Mouse (Mus musculus) heart, adult 2 months (tissue): ENCODE results near the gene Pkn1. TPM values are rescaled to one million over a fixed set of nuclear protein-coding genes. Genes with fewer than 3 reads are reported as not detected.

Experiments used
- DNase-seq, 2 experiments: peaks; one replicate each; pipeline ENCODE4 v3.0.0; 2021
- H3K27ac ChIP-seq: fragments of 200-600 bp; 2 replicates; pipeline ENCODE4 v1.8.1; 2022
- H3K27me3 ChIP-seq: fragments of 200-500 bp; 2 replicates; pipeline ENCODE4 v1.6.1; 2012; ENCODE audit warnings: mild to moderate bottlenecking, low read length, inconsistent platforms, mixed read lengths; ENCODE audit not compliant: control insufficient read depth, insufficient read depth
- H3K36me3 ChIP-seq: fragments of 200-500 bp; 2 replicates; pipeline ENCODE4 v1.6.1; 2012; ENCODE audit warnings: low read length, inconsistent platforms; ENCODE audit not compliant: control insufficient read depth, insufficient read depth
- H3K4me1 ChIP-seq: fragments of 200-500 bp; 2 replicates; pipeline ENCODE4 v1.6.1; 2011; ENCODE audit warnings: low read length; ENCODE audit not compliant: control insufficient read depth, insufficient read depth
- H3K4me3 ChIP-seq: fragments of 200-600 bp; 2 replicates; pipeline ENCODE4 v1.8.1; 2022
- H3K79me2 ChIP-seq: fragments of 200-500 bp; replicated peaks from 2 replicates; pipeline ENCODE4 v1.6.1; 2012; ENCODE audit warnings: mild to moderate bottlenecking, inconsistent platforms, low read length, moderate library complexity, mixed read lengths; ENCODE audit not compliant: control insufficient read depth, insufficient read depth
- H3K9ac ChIP-seq: fragments of 200-500 bp; 2 replicates; pipeline ENCODE4 v1.6.1; 2012; ENCODE audit warnings: low read depth, mild to moderate bottlenecking, control low read depth, inconsistent platforms, low read length, mixed read lengths
- CTCF ChIP-seq: fragments of 200-600 bp; IDR thresholded peaks from 2 replicates; pipeline ENCODE4 v1.8.1; 2022; ENCODE audit warnings: antibody characterized with exemption, mild to moderate bottlenecking, moderate library complexity
- EP300 ChIP-seq: fragments of 200-500 bp; IDR thresholded peaks from 2 replicates; pipeline ENCODE4 v1.6.1; 2011; ENCODE audit warnings: low read depth, low read length, control low read depth; ENCODE audit not compliant: insufficient read depth
- POLR2A ChIP-seq: fragments of 200-500 bp; IDR thresholded peaks from 2 replicates; pipeline ENCODE4 v1.6.1; 2011; ENCODE audit warnings: mild to moderate bottlenecking, low read depth, low read length, control low read depth; ENCODE audit not compliant: insufficient read depth
- WGBS: fragments of 180-500 bp; shearing (Covaris S2); methylation state at CpG from one replicate; pipeline ENCODE4 v1.1.7; 2018; 5-methylcytosine and 5-hydroxymethylcytosine counted together
- intact Hi-C: fragments of 180-260 bp; cut with DNase I; formaldehyde crosslinking; loops from one replicate; pipeline ENCODE4 v1.15.1; 2025
- polyA plus RNA-seq: library from polyadenylated mRNA; depleted of rRNA; stranded (reverse); fragments of >200 nt; gene quantifications from 2 replicates; pipeline ENCODE4 v1.2.3, GENCODE M21; 2012
- total RNA-seq, 2 experiments: library from RNA; stranded (reverse); gene quantifications; 2 replicates each; pipeline ENCODE4 v1.2.3; 2021

Gene Pkn1
- total and polyA plus RNA-seq, 3 experiments: 51.1 to 59.5 (median 55.6) TPM

- H3K36me3 ChIP-seq: no peaks in the 10 kb centered on the region
- no peak overlapping the region for H3K9ac ChIP-seq
- no peak overlapping the region for H3K27ac ChIP-seq
- H3K4me3 ChIP-seq: no peak overlapping the region
- no peaks in the 10 kb centered on the region for H3K27me3 ChIP-seq
- H3K4me1 ChIP-seq: peaks cover 14% of the 10 kb centered on the region
- TF ChIP-seq CTCF: no peak
- TF ChIP-seq POLR2A: no peak
- no peak for TF ChIP-seq EP300
- intact Hi-C loops: loop anchor here (5.0 kb wide), 1 partner anchor 33 kb away; the partner anchor contains the start of gene Pkn1
- 88% methylated on average over 13 of the region's 13 CpGs for WGBS
- H3K79me2 ChIP-seq: no peaks in the 10 kb centered on the region
- no peak for DNase-seq
Observed at GRCm38 (mm10) chr8:83664096-83664495, 34.9 kb downstream of the Pkn1 start.

DNA sequence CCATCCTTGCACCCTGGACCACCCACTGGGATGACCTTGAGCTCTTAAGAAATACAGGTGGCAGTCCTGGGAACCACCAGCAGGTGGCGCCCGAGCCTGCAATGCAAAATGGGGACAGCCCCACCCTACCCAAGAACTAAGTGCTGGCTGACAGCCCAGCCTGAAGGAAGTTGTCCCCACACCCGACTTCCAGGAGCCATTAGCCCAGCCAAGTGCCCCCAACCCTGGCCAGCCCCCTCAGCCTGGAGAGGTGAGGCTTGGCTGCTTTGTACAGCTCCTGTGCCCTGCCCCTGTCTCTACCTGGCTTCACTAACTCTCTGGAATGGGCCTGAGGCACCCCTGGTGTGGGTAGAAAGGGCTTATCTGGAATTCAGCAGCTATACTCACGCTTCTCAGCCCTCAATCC, 36.6 kb downstream of the Pkn1 start:
- intact Hi-C loops: loop anchor here (1.0 to 5.0 kb wide), 4 partner anchors 35 to 259 kb away; partner anchors contain the start of gene Pkn1
- H3K36me3 ChIP-seq: no peaks in the 10 kb centered on the region
- H3K79me2 ChIP-seq: no peaks in the 10 kb centered on the region
- H3K9ac ChIP-seq: 0 out of 2 replicates have a peak overlapping the region, but pooled peaks have one; percentile 14
- DNase-seq: peak; percentile 88 to 94
- H3K27me3 ChIP-seq: no peaks in the 10 kb centered on the region
- peaks cover 14% of the 10 kb centered on the region for H3K4me1 ChIP-seq
- WGBS: 7% methylated on average over 4 of the region's 4 CpGs
- peak overlapping the region; percentile 57 for H3K27ac ChIP-seq
- TF ChIP-seq EP300: peak; percentile 77; the same call in 1 of the 2 replicates
- TF ChIP-seq CTCF: no peak; the same call in none of the 2 replicates
- 0 out of 2 replicates have a peak, but pooled peaks have one; percentile 14 for TF ChIP-seq POLR2A
- H3K4me3 ChIP-seq: no peak overlapping the region

GRCm38 (mm10) chr8:83660995-83661680, 37.8 kb downstream of the Pkn1 start:
- no peaks in the 10 kb centered on the region for H3K27me3 ChIP-seq
- DNase-seq: peak in 1 of 2 experiments; percentile 46
- H3K27ac ChIP-seq: no peak overlapping the region; the same call in 1 of the 2 replicates
- H3K36me3 ChIP-seq: no peaks in the 10 kb centered on the region
- 48% methylated on average over 22 of the region's 22 CpGs for WGBS
- H3K79me2 ChIP-seq: no peaks in the 10 kb centered on the region
- peaks cover 11% of the 10 kb centered on the region for H3K4me1 ChIP-seq
- H3K4me3 ChIP-seq: no peak overlapping the region
- TF ChIP-seq POLR2A (no peak), EP300 (no peak), CTCF (no peak)
- peak overlapping the region; percentile 46 for H3K9ac ChIP-seq
- intact Hi-C loops: loop anchor here (5.0 kb wide), 1 partner anchor 36 kb away; the partner anchor contains the start of gene Pkn1

DNA sequence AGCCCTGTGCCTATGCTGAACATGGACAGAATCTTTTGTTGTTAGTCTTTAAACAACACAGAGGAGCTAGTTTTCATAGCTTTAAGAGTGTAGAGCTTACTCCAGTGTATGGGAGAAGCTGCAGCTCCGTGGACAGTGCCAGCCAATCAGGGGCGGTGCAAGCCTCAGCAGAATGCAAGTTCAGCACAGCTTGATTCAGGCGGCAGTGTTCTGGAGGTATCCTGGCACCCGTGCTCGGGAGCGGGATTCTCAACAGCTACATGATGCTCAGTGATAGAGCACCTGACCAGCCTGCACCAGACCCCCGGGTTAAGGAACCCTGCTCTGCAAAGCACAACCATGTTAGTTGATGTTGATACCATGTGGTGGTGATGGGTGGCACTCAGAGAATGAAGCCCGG, 38.4 kb downstream of the Pkn1 start:
- Histone ChIP-seq H3K27ac (no peak overlapping the region), H3K4me3 (no peak overlapping the region), H3K79me2 (no peaks in the 10 kb centered on the region), H3K4me1 (peaks cover 8% of the 10 kb centered on the region), H3K36me3 (no peaks in the 10 kb centered on the region), H3K27me3 (no peaks in the 10 kb centered on the region), H3K9ac (no peak overlapping the region)
- intact Hi-C loops: loop anchor here (5.0 kb wide), 1 partner anchor 37 kb away; the partner anchor contains the start of gene Pkn1
- DNase-seq: no peak
- 39% methylated on average over 8 of the region's 8 CpGs for WGBS
- TF ChIP-seq POLR2A (no peak), CTCF (no peak), EP300 (no peak)

- 54% methylated on average over 13 of the region's 13 CpGs for WGBS
- Histone ChIP-seq H3K9ac (no peak overlapping the region), H3K27me3 (no peaks in the 10 kb centered on the region), H3K36me3 (no peaks in the 10 kb centered on the region), H3K79me2 (no peaks in the 10 kb centered on the region), H3K27ac (no peak overlapping the region), H3K4me1 (peaks cover 9% of the 10 kb centered on the region), H3K4me3 (no peak overlapping the region)
- TF ChIP-seq CTCF: peak; percentile 55
- TF ChIP-seq EP300: no peak
- TF ChIP-seq POLR2A: no peak
- intact Hi-C loops: no loop called here
- DNase-seq: no peak
Observed at GRCm38 (mm10) chr8:83656484-83657246, 42.3 kb downstream of the Pkn1 start.

GRCm38 (mm10) chr8:83656043-83656442, 42.9 kb downstream of the Pkn1 start:
- 92% methylated on average over 9 of the region's 9 CpGs for WGBS
- intact Hi-C loops: no loop called here
- Histone ChIP-seq H3K4me1 (peaks cover 9% of the 10 kb centered on the region), H3K79me2 (no peaks in the 10 kb centered on the region), H3K36me3 (no peaks in the 10 kb centered on the region), H3K4me3 (no peak overlapping the region), H3K27me3 (no peaks in the 10 kb centered on the region), H3K27ac (no peak overlapping the region), H3K9ac (no peak overlapping the region)
- no peak for DNase-seq
- no peak for TF ChIP-seq EP300
- no peak for TF ChIP-seq POLR2A
- TF ChIP-seq CTCF: no peak
